8 mouse cellular contexts compared by ENCODE assay signal in the genomic region with DNA sequence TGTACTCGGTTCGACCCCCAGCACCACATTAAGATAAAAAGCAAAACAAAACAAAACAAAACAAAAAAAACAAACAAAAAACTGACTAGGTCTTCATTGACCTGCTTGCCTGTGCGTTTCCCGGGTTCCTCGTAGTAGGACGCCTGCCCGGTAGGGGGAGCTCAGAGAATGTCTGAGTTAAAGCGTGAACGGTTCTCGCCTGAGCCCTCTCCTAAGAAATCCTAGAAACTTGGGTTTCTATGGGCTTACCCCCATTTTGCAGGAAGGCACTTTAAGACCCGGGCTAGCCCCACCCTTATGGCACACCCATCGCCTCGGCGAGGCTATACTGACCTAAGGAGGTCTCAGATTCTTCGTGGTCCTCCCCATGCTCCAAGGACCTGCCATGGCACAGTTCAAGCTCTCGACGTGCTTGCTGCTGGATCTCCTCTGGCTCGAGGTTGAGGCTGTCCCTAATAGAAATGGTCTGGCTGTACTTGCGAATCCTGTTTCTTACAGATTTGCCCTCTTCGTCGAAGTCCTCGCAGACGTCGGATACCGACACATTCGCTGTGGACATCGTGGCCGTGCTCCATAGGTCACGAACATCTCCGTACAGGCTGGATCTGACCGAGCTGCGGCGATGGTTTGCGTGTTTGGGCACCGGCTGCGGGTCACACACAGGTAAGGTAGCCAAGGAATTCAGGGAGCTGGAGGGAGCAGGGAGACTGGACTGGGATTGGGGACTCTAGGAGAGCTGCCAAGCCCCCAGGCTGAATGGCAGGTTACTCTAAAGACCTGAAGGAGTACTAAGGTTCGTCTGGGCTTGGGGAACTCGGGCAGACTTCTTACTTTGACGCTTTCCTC. TPM values are rescaled to one million over a fixed set of nuclear protein-coding genes. Genes with fewer than 3 reads are reported as not detected.
DNase-seq lines count a peak whose midpoint lies in the region; ATAC-seq and TF ChIP-seq lines count a peak whose summit lies in the region.
"Had no signal": no experiment of that assay in that cellular context is flagged by ENCODE, and none has a peak within 500 bp of the region (broad histone marks: within the 10 kb centered on the region; RNA-seq: fewer than 3 reads in every experiment).

No protein-coding gene starts in this region.

- no peaks in the 10 kb centered on the region for H3K9me3 ChIP-seq in limb, embryonic 13.5 days
- no peaks in the 10 kb centered on the region for H3K9me3 ChIP-seq in midbrain, postnatal 0 days (ENCODE audit: low read length)

- DNase-seq in adrenal gland, adult 2 months, result peak; percentile 89
- DNase-seq in embryo, embryonic 10 days (ENCODE audit: low spot score), result peak; percentile 91
- DNase-seq in heart, adult 8-10 months (ENCODE audit: low spot score), result peak; percentile 87
- peak; percentile 92 for DNase-seq in kidney, adult 9 months
- peak; percentile 76 for DNase-seq in midbrain, postnatal 0 days (ENCODE audit: low spot score)
- peak; percentile 83 for DNase-seq in splenic B cell, adult 2 months (ENCODE audit: low read depth, low spot score)

- peak overlapping the region; percentile 30 for H3K4me3 ChIP-seq in limb, embryonic 13.5 days
- H3K4me3 ChIP-seq in midbrain, postnatal 0 days (ENCODE audit: low read depth, low read length), result 0 out of 2 replicates have a peak overlapping the region, but pooled peaks have one; percentile 3

- no peaks in the 10 kb centered on the region for H3K36me3 ChIP-seq in limb, embryonic 13.5 days
- H3K36me3 ChIP-seq in midbrain, postnatal 0 days (ENCODE audit: insufficient read depth, low read length), result no peaks in the 10 kb centered on the region
- H3K36me3 ChIP-seq in splenic B cell, adult 2 months (ENCODE audit: control insufficient read depth, insufficient read depth, low read length, poor library complexity, severe bottlenecking), result no peaks in the 10 kb centered on the region

- peak overlapping the region; percentile 48 for H3K4me2 ChIP-seq in limb, embryonic 13.5 days (replicated peaks)
- no peak overlapping the region for H3K4me2 ChIP-seq in midbrain, postnatal 0 days (ENCODE audit: low read depth, low read length, poor library complexity, severe bottlenecking)

- ATAC-seq in limb, embryonic 13.5 days (ENCODE audit: low FRiP score, low read depth), result no peak
- no peak for ATAC-seq in midbrain, postnatal 0 days (ENCODE audit: low FRiP score)

- WGBS in limb, embryonic 13.5 days, result 4% methylated on average over 39 of the region's 39 CpGs
- 5% methylated on average over 39 of the region's 39 CpGs for WGBS in midbrain, postnatal 0 days

- H3K9ac ChIP-seq in limb, embryonic 13.5 days, result peak overlapping the region; percentile 36
- no peak overlapping the region for H3K9ac ChIP-seq in midbrain, postnatal 0 days (replicated peaks; ENCODE audit: low read length, poor library complexity, severe bottlenecking)

- TF ChIP-seq CTCF in midbrain, postnatal 0 days (IDR thresholded peaks at IDR 0.05), result peak; percentile 73

- no peak overlapping the region for H3K27ac ChIP-seq in limb, embryonic 13.5 days
- no peak overlapping the region for H3K27ac ChIP-seq in midbrain, postnatal 0 days (ENCODE audit: low read depth, low read length)

- H3K27me3 ChIP-seq in limb, embryonic 13.5 days, result peaks cover 72% of the 10 kb centered on the region
- H3K27me3 ChIP-seq in midbrain, postnatal 0 days (ENCODE audit: insufficient read depth, low read length), result peaks cover 55% of the 10 kb centered on the region
- H3K27me3 ChIP-seq in splenic B cell, adult 2 months (ENCODE audit: control insufficient read depth, insufficient read depth, low read length, poor library complexity, severe bottlenecking), result no peaks in the 10 kb centered on the region; the same call in 1 of the 2 replicates

- peaks cover 43% of the 10 kb centered on the region for H3K4me1 ChIP-seq in limb, embryonic 13.5 days
- H3K4me1 ChIP-seq in midbrain, postnatal 0 days (ENCODE audit: insufficient read depth, low read length), result peaks cover 16% of the 10 kb centered on the region

RNA-seq across cellular contexts. Expression of a gene that starts 0.5 kb away (rescaled TPM):
- total RNA-seq in adrenal gland, adult 2 months (2021), result under 1 TPM in 1 of 2 experiments, not detected in 1; 0.58 TPM
- polyA plus RNA-seq in adrenal gland, adult 2 months (2012; rRNA removed), result not detected in 2 replicates
- not detected for total RNA-seq in heart, adult 8-10 months (2022)
- polyA plus RNA-seq in limb, embryonic 13.5 days (2015; fragmentation: Nextera tagmentation; extraction: Ambion mirVana), result 2.2 and 3.0 TPM in 2 replicates
- 0.52 and 1.1 TPM in 2 replicates for total RNA-seq in midbrain, postnatal 0 days (2014; rRNA removed)
- 2.1 and 3.0 TPM in 2 replicates for polyA plus RNA-seq in midbrain, postnatal 0 days (2015; fragmentation: Nextera tagmentation; extraction: Ambion mirVana)
- total RNA-seq: neutrophil, adult 5-6 weeks had no signal

RNA-seq across cellular contexts. Expression of a gene that starts 3.1 kb away (rescaled TPM):
- total RNA-seq in adrenal gland, adult 2 months (2021), result 10 to 100 TPM; 29.3 to 62.8 TPM
- 67.6 and 87.7 TPM in 2 replicates for polyA plus RNA-seq in adrenal gland, adult 2 months (2012; rRNA removed)
- 100 to 1,000 TPM; 153 to 180 (median 168) TPM for total RNA-seq in heart, adult 8-10 months (2022)
- polyA plus RNA-seq in limb, embryonic 13.5 days (2015; fragmentation: Nextera tagmentation; extraction: Ambion mirVana), result 8.3 and 8.5 TPM in 2 replicates
- 31.6 and 40.7 TPM in 2 replicates for total RNA-seq in midbrain, postnatal 0 days (2014; rRNA removed)
- 7.2 and 7.3 TPM in 2 replicates for polyA plus RNA-seq in midbrain, postnatal 0 days (2015; fragmentation: Nextera tagmentation; extraction: Ambion mirVana)

RNA-seq across cellular contexts. Expression of a gene that starts 9.6 kb away (rescaled TPM):
- total RNA-seq in adrenal gland, adult 2 months (2021), result under 1 TPM in 1 of 2 experiments, not detected in 1; 0.31 TPM
- 0.06 TPM in 1 of 2 replicates, not detected in the other for polyA plus RNA-seq in adrenal gland, adult 2 months (2012; rRNA removed)
- not detected for total RNA-seq in heart, adult 8-10 months (2022)
- polyA plus RNA-seq in limb, embryonic 13.5 days (2015; fragmentation: Nextera tagmentation; extraction: Ambion mirVana), result 0.49 and 0.85 TPM in 2 replicates
- total RNA-seq in midbrain, postnatal 0 days (2014; rRNA removed), result 7.9 and 13.6 TPM in 2 replicates
- polyA plus RNA-seq in midbrain, postnatal 0 days (2015; fragmentation: Nextera tagmentation; extraction: Ambion mirVana), result 17.8 and 18.0 TPM in 2 replicates
- total RNA-seq: neutrophil, adult 5-6 weeks had no signal

RNA-seq across cellular contexts. Expression of a gene that starts 14.8 kb away (rescaled TPM):
- 100 to 1,000 TPM; 297 to 298 TPM for total RNA-seq in adrenal gland, adult 2 months (2021)
- 90.2 and 91.2 TPM in 2 replicates for polyA plus RNA-seq in adrenal gland, adult 2 months (2012; rRNA removed)
- 100 to 1,000 TPM; 620 to 842 (median 766) TPM for total RNA-seq in heart, adult 8-10 months (2022)
- polyA plus RNA-seq in limb, embryonic 13.5 days (2015; fragmentation: Nextera tagmentation; extraction: Ambion mirVana), result 223 and 235 TPM in 2 replicates
- total RNA-seq in midbrain, postnatal 0 days (2014; rRNA removed), result 211 and 223 TPM in 2 replicates
- 491 and 528 TPM in 2 replicates for polyA plus RNA-seq in midbrain, postnatal 0 days (2015; fragmentation: Nextera tagmentation; extraction: Ambion mirVana)

RNA-seq across cellular contexts. Expression of a gene that starts 15.2 kb away (rescaled TPM):
- total RNA-seq in adrenal gland, adult 2 months (2021), result 100 to 1,000 TPM; 103 to 118 TPM
- polyA plus RNA-seq in adrenal gland, adult 2 months (2012; rRNA removed), result 197 and 206 TPM in 2 replicates
- 10 to 100 TPM; 29.9 to 49.7 (median 39.7) TPM for total RNA-seq in heart, adult 8-10 months (2022)
- polyA plus RNA-seq in limb, embryonic 13.5 days (2015; fragmentation: Nextera tagmentation; extraction: Ambion mirVana), result 165 and 176 TPM in 2 replicates
- 80.6 and 85.4 TPM in 2 replicates for total RNA-seq in midbrain, postnatal 0 days (2014; rRNA removed)
- 110 and 118 TPM in 2 replicates for polyA plus RNA-seq in midbrain, postnatal 0 days (2015; fragmentation: Nextera tagmentation; extraction: Ambion mirVana)
